Mouse (Mus musculus): ENCODE results near the gene Slc36a3. TPM values are rescaled to one million over a fixed set of nuclear protein-coding genes. Genes with fewer than 3 reads are reported as not detected.

Gene Slc36a3
- total RNA-seq, 1 experiment: not detected

- Histone ChIP-seq H3K36me3 (ENCODE audit: control insufficient read depth, insufficient read depth, low read length, poor library complexity, severe bottlenecking) (no peaks in the 10 kb centered on the region), H3K4me3 (ENCODE audit: insufficient read depth in 1 of 2, low read depth in 1 of 2, low read length in 2 of 2, poor library complexity in 1 of 2, severe bottlenecking in 1 of 2) (no peak overlapping the region), H3K4me1 (ENCODE audit: control insufficient read depth in 2 of 2, insufficient read depth in 2 of 2, low read length in 2 of 2, poor library complexity in 1 of 2) (no peaks in the 10 kb centered on the region), H3K27ac (ENCODE audit: insufficient read depth, low read depth, low read length, poor library complexity, severe bottlenecking) (no peak overlapping the region), H3K9ac (ENCODE audit: insufficient read depth, low read depth, low read length, poor library complexity, severe bottlenecking) (no peak overlapping the region), H3K9me3 (ENCODE audit: control insufficient read depth, insufficient read depth, low read depth, low read length) (no peaks in the 10 kb centered on the region)
- DNase-seq (ENCODE audit: low read depth, low spot score): no peak
- in situ Hi-C loops (cut with MboI; ENCODE audit: low sequenced_read_pairs in 2 of 2, unreplicated experiment in 2 of 2): loop anchor here in 1 of 2 experiments (5.0 kb wide), 1 partner anchor 219 kb away; no protein-coding TSS in a partner anchor
- TF ChIP-seq MAFK (IDR thresholded peaks at IDR 0.05; ENCODE audit: insufficient read depth, low read depth, low read length): no peak
- TF ChIP-seq ZNF384 (IDR thresholded peaks at IDR 0.05; ENCODE audit: low read depth, low read length): no peak
- TF ChIP-seq HCFC1 (IDR thresholded peaks at IDR 0.05; ENCODE audit: borderline replicate concordance, insufficient read depth, low read length): no peak
- no peak for TF ChIP-seq CHD2 (IDR thresholded peaks at IDR 0.05; ENCODE audit: low read depth, low read length)
- no peak for TF ChIP-seq ZC3H11A (IDR thresholded peaks at IDR 0.05; ENCODE audit: borderline replicate concordance, low read depth, low read length)
These were observed 17.0 kb upstream of the Slc36a3 start for GRCm38 (mm10) chr11:55168504-55168903.

- H3K4me3 ChIP-seq (ENCODE audit: insufficient read depth in 1 of 2, low read depth in 1 of 2, low read length in 2 of 2, poor library complexity in 1 of 2, severe bottlenecking in 1 of 2): no peak overlapping the region
- H3K27ac ChIP-seq (ENCODE audit: insufficient read depth, low read depth, low read length, poor library complexity, severe bottlenecking): no peak overlapping the region
- H3K9ac ChIP-seq (ENCODE audit: insufficient read depth, low read depth, low read length, poor library complexity, severe bottlenecking): no peak overlapping the region
- TF ChIP-seq ZC3H11A (IDR thresholded peaks at IDR 0.05; ENCODE audit: borderline replicate concordance, low read depth, low read length): no peak
- no peak for TF ChIP-seq MAFK (IDR thresholded peaks at IDR 0.05; ENCODE audit: insufficient read depth, low read depth, low read length)
- no peak for TF ChIP-seq HCFC1 (IDR thresholded peaks at IDR 0.05; ENCODE audit: borderline replicate concordance, insufficient read depth, low read length)
- no peak for TF ChIP-seq CHD2 (IDR thresholded peaks at IDR 0.05; ENCODE audit: low read depth, low read length)
- TF ChIP-seq ZNF384 (IDR thresholded peaks at IDR 0.05; ENCODE audit: low read depth, low read length): no peak
- H3K9me3 ChIP-seq (ENCODE audit: control insufficient read depth, insufficient read depth, low read depth, low read length): no peaks in the 10 kb centered on the region
- DNase-seq (ENCODE audit: low read depth, low spot score): no peak
- H3K36me3 ChIP-seq (ENCODE audit: control insufficient read depth, insufficient read depth, low read length, poor library complexity, severe bottlenecking): no peaks in the 10 kb centered on the region
- in situ Hi-C loops (cut with MboI; ENCODE audit: low sequenced_read_pairs in 2 of 2, unreplicated experiment in 2 of 2): loop anchor here in 1 of 2 experiments (5.0 kb wide), 1 partner anchor 222 kb away; no protein-coding TSS in a partner anchor
- no peaks in the 10 kb centered on the region for H3K4me1 ChIP-seq (ENCODE audit: control insufficient read depth in 2 of 2, insufficient read depth in 2 of 2, low read length in 2 of 2, poor library complexity in 1 of 2)
These were observed 14.2 kb upstream of the Slc36a3 start for GRCm38 (mm10) chr11:55165748-55166147.

GRCm38 (mm10) chr11:55164723-55165122, 13.2 kb upstream of the Slc36a3 start:
- Histone ChIP-seq H3K9me3 (ENCODE audit: control insufficient read depth, insufficient read depth, low read depth, low read length) (no peaks in the 10 kb centered on the region), H3K4me3 (ENCODE audit: insufficient read depth in 1 of 2, low read depth in 1 of 2, low read length in 2 of 2, poor library complexity in 1 of 2, severe bottlenecking in 1 of 2) (no peak overlapping the region), H3K9ac (ENCODE audit: insufficient read depth, low read depth, low read length, poor library complexity, severe bottlenecking) (no peak overlapping the region), H3K36me3 (ENCODE audit: control insufficient read depth, insufficient read depth, low read length, poor library complexity, severe bottlenecking) (no peaks in the 10 kb centered on the region), H3K4me1 (ENCODE audit: control insufficient read depth in 2 of 2, insufficient read depth in 2 of 2, low read length in 2 of 2, poor library complexity in 1 of 2) (no peaks in the 10 kb centered on the region), H3K27ac (ENCODE audit: insufficient read depth, low read depth, low read length, poor library complexity, severe bottlenecking) (no peak overlapping the region)
- DNase-seq (ENCODE audit: low read depth, low spot score): peak; percentile 70
- TF ChIP-seq ZNF384 (IDR thresholded peaks at IDR 0.05; ENCODE audit: low read depth, low read length): no peak
- peak; percentile 72 for TF ChIP-seq ZC3H11A (IDR thresholded peaks at IDR 0.05; ENCODE audit: borderline replicate concordance, low read depth, low read length)
- in situ Hi-C loops (cut with MboI; ENCODE audit: low sequenced_read_pairs in 2 of 2, unreplicated experiment in 2 of 2): loop anchor here in 1 of 2 experiments (5.0 kb wide), 1 partner anchor 223 kb away; no protein-coding TSS in a partner anchor

GRCm38 (mm10) chr11:55162670-55163069, 11.2 kb upstream of the Slc36a3 start:
- in situ Hi-C loops (cut with MboI; ENCODE audit: low sequenced_read_pairs in 2 of 2, unreplicated experiment in 2 of 2): no loop called here
- DNase-seq (ENCODE audit: low read depth, low spot score): peak; percentile 86
- H3K4me1 ChIP-seq (ENCODE audit: control insufficient read depth in 2 of 2, insufficient read depth in 2 of 2, low read length in 2 of 2, poor library complexity in 1 of 2): peaks cover 0 to 2% of the 10 kb centered on the region in 2 experiments; a peak in 1 of 4 replicates

GRCm38 (mm10) chr11:55158785-55159359, 7.4 kb upstream of the Slc36a3 start:
- H3K9ac ChIP-seq (ENCODE audit: insufficient read depth, low read depth, low read length, poor library complexity, severe bottlenecking): peak overlapping the region; percentile 45; the same call in 1 of the 2 replicates
- peaks cover 0 to 2% of the 10 kb centered on the region in 2 experiments; a peak in 1 of 4 replicates for H3K4me1 ChIP-seq (ENCODE audit: control insufficient read depth in 2 of 2, insufficient read depth in 2 of 2, low read length in 2 of 2, poor library complexity in 1 of 2)
- H3K9me3 ChIP-seq (ENCODE audit: control insufficient read depth, insufficient read depth, low read depth, low read length): no peaks in the 10 kb centered on the region
- no peak overlapping the region for H3K27ac ChIP-seq (ENCODE audit: insufficient read depth, low read depth, low read length, poor library complexity, severe bottlenecking)
- in situ Hi-C loops (cut with MboI; ENCODE audit: low sequenced_read_pairs in 2 of 2, unreplicated experiment in 2 of 2): no loop called here
- TF ChIP-seq ZC3H11A (IDR thresholded peaks at IDR 0.05; ENCODE audit: borderline replicate concordance, low read depth, low read length): peak; percentile 90
- TF ChIP-seq HCFC1 (IDR thresholded peaks at IDR 0.05; ENCODE audit: borderline replicate concordance, insufficient read depth, low read length): no peak
- no peak overlapping the region for H3K4me3 ChIP-seq (ENCODE audit: insufficient read depth in 1 of 2, low read depth in 1 of 2, low read length in 2 of 2, poor library complexity in 1 of 2, severe bottlenecking in 1 of 2)
- DNase-seq (ENCODE audit: low read depth, low spot score): peak; percentile 88
- H3K36me3 ChIP-seq (ENCODE audit: control insufficient read depth, insufficient read depth, low read length, poor library complexity, severe bottlenecking): no peaks in the 10 kb centered on the region

More at GRCm38 (mm10) chr11:55162670-55163069, 11.2 kb upstream of the Slc36a3 start:
- H3K9ac ChIP-seq (ENCODE audit: insufficient read depth, low read depth, low read length, poor library complexity, severe bottlenecking): no peak overlapping the region
- no peak overlapping the region for H3K4me3 ChIP-seq (ENCODE audit: insufficient read depth in 1 of 2, low read depth in 1 of 2, low read length in 2 of 2, poor library complexity in 1 of 2, severe bottlenecking in 1 of 2)
- no peaks in the 10 kb centered on the region for H3K9me3 ChIP-seq (ENCODE audit: control insufficient read depth, insufficient read depth, low read depth, low read length)
- no peaks in the 10 kb centered on the region for H3K36me3 ChIP-seq (ENCODE audit: control insufficient read depth, insufficient read depth, low read length, poor library complexity, severe bottlenecking)
- TF ChIP-seq HCFC1 (IDR thresholded peaks at IDR 0.05; ENCODE audit: borderline replicate concordance, insufficient read depth, low read length): no peak
- 0 out of 2 replicates have a peak, but pooled peaks have one; percentile 28 for TF ChIP-seq ZC3H11A (IDR thresholded peaks at IDR 0.05; ENCODE audit: borderline replicate concordance, low read depth, low read length)
- H3K27ac ChIP-seq (ENCODE audit: insufficient read depth, low read depth, low read length, poor library complexity, severe bottlenecking): no peak overlapping the region

All from ES-E14 (cell line).